Mouse (Mus musculus) hindbrain, postnatal 0 days (tissue): ENCODE measurements around the gene Lyst. TPM values are rescaled to one million over a fixed set of nuclear protein-coding genes. Genes with fewer than 3 reads are reported as not detected.
A peak's percentile ranks its signal among the peaks of the same experiment; 100 is the strongest.

Source experiments
- ATAC-seq: fragments of 200-750 bp; cut with Nextera tagmentation; 2 replicates; pipeline ENCODE4 v1.8.0; 2017; ENCODE audit warnings: mild to moderate bottlenecking, moderate TSS enrichment, moderate library complexity
- DNase-seq: peaks from one replicate; pipeline ENCODE4 v3.0.0-alpha.2; 2015; ENCODE audit warnings: low spot score
- H3K27ac ChIP-seq: fragments of 300-500 bp; sonication (generic); 2 replicates; pipeline ENCODE4 v1.5.1; 2014; ENCODE audit warnings: mild to moderate bottlenecking
- H3K27me3 ChIP-seq: fragments of 300-500 bp; sonication (generic); 2 replicates; pipeline ENCODE4 v1.6.1; 2014; ENCODE audit warnings: low read length, mixed read lengths; ENCODE audit not compliant: insufficient read depth
- H3K36me3 ChIP-seq: fragments of 300-500 bp; sonication (generic); 2 replicates; pipeline ENCODE4 v1.6.1; 2014; ENCODE audit warnings: low read length, mixed read lengths; ENCODE audit not compliant: insufficient read depth
- H3K4me1 ChIP-seq: fragments of 300-500 bp; sonication (generic); 2 replicates; pipeline ENCODE4 v1.6.1; 2014; ENCODE audit warnings: antibody characterized with exemption, low read length, mixed read lengths; ENCODE audit not compliant: insufficient read depth
- H3K4me2 ChIP-seq: fragments of 300-500 bp; sonication (generic); 2 replicates; pipeline ENCODE4 v1.6.1; 2014; ENCODE audit warnings: low read depth, mild to moderate bottlenecking, low read length, moderate library complexity, mixed read lengths
- H3K4me3 ChIP-seq: fragments of 300-500 bp; sonication (generic); 2 replicates; pipeline ENCODE4 v1.5.1; 2014; ENCODE audit warnings: low read length
- H3K9ac ChIP-seq: fragments of 300-500 bp; sonication (generic); replicated peaks from 2 replicates; pipeline ENCODE4 v1.6.1; 2014; ENCODE audit warnings: mild to moderate bottlenecking, low read length, moderate library complexity, mixed read lengths
- H3K9me3 ChIP-seq: fragments of 300-500 bp; sonication (generic); 2 replicates; pipeline ENCODE4 v1.6.1; 2016; ENCODE audit warnings: low read length, mixed read lengths
- CTCF ChIP-seq: IDR thresholded peaks from 2 replicates; pipeline ENCODE4 v1.5.1; 2016; ENCODE audit warnings: antibody characterized with exemption, control low read depth, low read depth
- WGBS: fragments of 180-500 bp; shearing (Covaris S2); extraction: QIAGEN DNeasy Blood & Tissue Kit; methylation state at CpG from one replicate; pipeline ENCODE4 v1.1.7; 2014; 5-methylcytosine and 5-hydroxymethylcytosine counted together
- polyA plus RNA-seq: library from polyadenylated mRNA; unstranded; fragments of >200 nt; fragmentation: Nextera tagmentation; extraction: Ambion mirVana; gene quantifications from 2 replicates; pipeline ENCODE4 v1.2.1, GENCODE M21; 2015
- total RNA-seq: library from RNA; depleted of rRNA; stranded (reverse); fragments of >200 nt; gene quantifications from 2 replicates; pipeline ENCODE4 v1.2.3, GENCODE M21; 2014

Lyst gene
- total and polyA plus RNA-seq, 2 experiments from 2014 or later, result 3.7 to 14.8 TPM

GRCm38 (mm10) chr13:13573572-13574257, 16.5 kb upstream of the Lyst start:
- Histone ChIP-seq H3K27me3 (no peaks in the 10 kb centered on the region), H3K4me3 (no peak overlapping the region), H3K36me3 (no peaks in the 10 kb centered on the region), H3K27ac (no peak overlapping the region), H3K9me3 (no peaks in the 10 kb centered on the region), H3K9ac (no peak overlapping the region), H3K4me1 (peaks cover 7% of the 10 kb centered on the region; the same call in 1 of the 2 replicates), H3K4me2 (no peak overlapping the region)
- ATAC-seq (peak; percentile 61), DNase-seq (peak; percentile 83)
- TF ChIP-seq CTCF, result peak; percentile 6; the same call in 1 of the 2 replicates
- WGBS, result 33% methylated on average over 5 of the region's 5 CpGs

- ATAC-seq (no peak), DNase-seq (peak; percentile 21)
- Histone ChIP-seq H3K9me3 (no peaks in the 10 kb centered on the region), H3K4me1 (peaks cover 7% of the 10 kb centered on the region; the same call in 1 of the 2 replicates), H3K9ac (no peak overlapping the region), H3K27ac (no peak overlapping the region), H3K27me3 (no peaks in the 10 kb centered on the region), H3K4me2 (no peak overlapping the region), H3K4me3 (no peak overlapping the region), H3K36me3 (no peaks in the 10 kb centered on the region)
- 55% methylated on average over 8 of the region's 8 CpGs for WGBS
- no peak for TF ChIP-seq CTCF
These were observed 15.8 kb upstream of the Lyst start for GRCm38 (mm10) chr13:13574258-13574870.

GRCm38 (mm10) chr13:13575106-13575505, 15.1 kb upstream of the Lyst start:
- no peaks in the 10 kb centered on the region for H3K36me3 ChIP-seq
- TF ChIP-seq CTCF, result no peak
- no peak for DNase-seq
- H3K9me3 ChIP-seq, result no peaks in the 10 kb centered on the region
- H3K4me3 ChIP-seq, result no peak overlapping the region
- 70% methylated on average over 8 of the region's 8 CpGs for WGBS
- H3K9ac ChIP-seq, result no peak overlapping the region
- ATAC-seq, result no peak
- no peak overlapping the region for H3K27ac ChIP-seq
- H3K4me1 ChIP-seq, result peaks cover 7% of the 10 kb centered on the region; the same call in 1 of the 2 replicates
- no peaks in the 10 kb centered on the region for H3K27me3 ChIP-seq
- H3K4me2 ChIP-seq, result no peak overlapping the region

- H3K27me3 ChIP-seq, result no peaks in the 10 kb centered on the region
- peak overlapping the region; percentile 1; the same call in 1 of the 2 replicates for H3K27ac ChIP-seq
- no peak for TF ChIP-seq CTCF
- WGBS, result 42% methylated on average over 8 of the region's 8 CpGs
- no peaks in the 10 kb centered on the region for H3K9me3 ChIP-seq
- peaks cover 7% of the 10 kb centered on the region; the same call in 1 of the 2 replicates for H3K4me1 ChIP-seq
- no peaks in the 10 kb centered on the region for H3K36me3 ChIP-seq
- peak overlapping the region; percentile 6 for H3K4me2 ChIP-seq
- no peak overlapping the region for H3K9ac ChIP-seq
- H3K4me3 ChIP-seq, result no peak overlapping the region
- DNase-seq (peak; percentile 41), ATAC-seq (peak; percentile 65)
These were observed 13.6 kb upstream of the Lyst start for GRCm38 (mm10) chr13:13576469-13577205.

- H3K9ac ChIP-seq, result no peak overlapping the region
- ATAC-seq, result no peak
- 79% methylated on average over 4 of the region's 4 CpGs for WGBS
- no peaks in the 10 kb centered on the region for H3K27me3 ChIP-seq
- no peaks in the 10 kb centered on the region for H3K9me3 ChIP-seq
- no peak for TF ChIP-seq CTCF
- no peak for DNase-seq
- no peak overlapping the region for H3K4me2 ChIP-seq
- no peak overlapping the region for H3K27ac ChIP-seq
- H3K4me1 ChIP-seq, result no peaks in the 10 kb centered on the region
- no peaks in the 10 kb centered on the region for H3K36me3 ChIP-seq
- H3K4me3 ChIP-seq, result no peak overlapping the region
These were observed 8.2 kb upstream of the Lyst start for GRCm38 (mm10) chr13:13581988-13582387.

DNA sequence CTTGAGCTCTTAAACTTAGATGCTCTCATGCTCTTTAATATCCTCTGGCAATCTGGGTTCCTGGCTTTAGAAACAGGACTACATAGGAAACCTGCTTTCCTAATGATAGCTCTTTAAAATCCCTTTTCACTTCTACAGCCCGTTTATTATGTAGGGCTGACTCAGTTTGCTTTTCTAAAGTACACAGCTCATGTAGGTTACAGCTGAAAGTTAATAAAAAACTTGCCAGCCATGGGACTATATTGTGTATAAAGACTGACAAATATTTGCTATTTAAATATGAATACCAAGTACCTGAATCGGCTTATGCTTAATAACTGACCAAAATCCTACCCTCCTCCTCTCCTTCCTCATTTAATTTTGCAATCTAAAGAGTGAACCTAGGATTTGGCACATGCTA, 6.7 kb upstream of the Lyst start:
- Histone ChIP-seq H3K4me2 (no peak overlapping the region), H3K27ac (no peak overlapping the region), H3K4me1 (no peaks in the 10 kb centered on the region), H3K36me3 (no peaks in the 10 kb centered on the region), H3K9ac (no peak overlapping the region), H3K9me3 (no peaks in the 10 kb centered on the region), H3K4me3 (no peak overlapping the region), H3K27me3 (no peaks in the 10 kb centered on the region)
- TF ChIP-seq CTCF, result no peak
- WGBS, result 70% methylated on average over 2 of the region's 2 CpGs
- DNase-seq, result no peak
- no peak for ATAC-seq
